Comparison of ENCODE assay signal across 12 mouse cellular contexts in genomic region chr17:26031583-26031982, GRCm38 (mm10). TPM values are rescaled to one million over a fixed set of nuclear protein-coding genes. Genes with fewer than 3 reads are reported as not detected.
DNase-seq lines count a peak whose midpoint lies in the region.
"Had no signal": no experiment of that assay in that cellular context is flagged by ENCODE, and none has a peak within 500 bp of the region (broad histone marks: within the 10 kb centered on the region; RNA-seq: fewer than 3 reads in every experiment).

No protein-coding gene starts in this region.

- DNase-seq in gastrocnemius, adult 18-20 months (ENCODE audit: low spot score): peak; percentile 50
- no peak for DNase-seq in gastrocnemius, postnatal 25 days
- peak; percentile 7 for DNase-seq in lung, postnatal 14 days
- no peak for DNase-seq in lung, postnatal 4 days
- peak; percentile 85 for DNase-seq in cerebellum, adult 11-12 months
- peak; percentile 78 to 82 for DNase-seq in cerebellum, postnatal 25 days
- DNase-seq in gastrocnemius, postnatal 4 days (ENCODE audit: low spot score in 2 of 2): no peak
- DNase-seq: adrenal gland, postnatal 25 days; heart, adult 2 months; liver; liver, postnatal 0 days; thymus, postnatal 36 days had no signal

RNA-seq across cellular contexts. Expression of gene Rab11fip3, which starts 37.8 kb away (rescaled TPM):
- 10 to 100 TPM; 88.9 to 96.2 TPM for total RNA-seq in gastrocnemius, adult 18-20 months (2021)
- total RNA-seq in gastrocnemius, postnatal 25 days (2021): 10 to 100 TPM; 54.9 to 71.5 TPM
- 10 to 100 TPM; 36.8 to 41.4 TPM for total RNA-seq in gastrocnemius, postnatal 4 days (2021)

RNA-seq across cellular contexts. Expression of gene Capn15, which starts 46.0 kb away (rescaled TPM):
- total RNA-seq in gastrocnemius, adult 18-20 months (2021): 1 to 10 TPM; 4.4 to 6.5 TPM
- total RNA-seq in gastrocnemius, postnatal 25 days (2021): 1 to 10 TPM; 5.6 to 6.8 TPM
- total RNA-seq in gastrocnemius, postnatal 4 days (2021): 10 to 100 TPM; 14.2 to 14.5 TPM

RNA-seq across cellular contexts. Expression of gene Decr2, which starts 58.6 kb away (rescaled TPM):
- 1 to 10 TPM; 2.6 to 2.8 TPM for total RNA-seq in gastrocnemius, adult 18-20 months (2021)
- total RNA-seq in gastrocnemius, postnatal 25 days (2021): 1 to 10 TPM; 2.8 to 3.2 TPM
- 10 to 100 TPM in 1 of 2 experiments, 1 to 10 TPM in 1; 9.2 to 12.9 TPM for total RNA-seq in gastrocnemius, postnatal 4 days (2021)

Comparison
In these comparisons a context has a peak if more than half of its experiments do, and no peak if none do; other contexts are left out.
1. DNase-seq: peak in gastrocnemius, adult 18-20 months (single experiment), lung, postnatal 14 days (single experiment), cerebellum, adult 11-12 months (single experiment) and cerebellum, postnatal 25 days (2 of 2); none in gastrocnemius, postnatal 25 days (single experiment), lung, postnatal 4 days (0 of 2) and gastrocnemius, postnatal 4 days (0 of 2).